Mouse (Mus musculus): Measurements from ENCODE around the gene Ier5l. TPM values are rescaled to one million over a fixed set of nuclear protein-coding genes. Genes with fewer than 3 reads are reported as not detected.

Gene Ier5l
- polyA plus RNA-seq, 1 experiment from 2014 or later = 2.4 TPM

DNA sequence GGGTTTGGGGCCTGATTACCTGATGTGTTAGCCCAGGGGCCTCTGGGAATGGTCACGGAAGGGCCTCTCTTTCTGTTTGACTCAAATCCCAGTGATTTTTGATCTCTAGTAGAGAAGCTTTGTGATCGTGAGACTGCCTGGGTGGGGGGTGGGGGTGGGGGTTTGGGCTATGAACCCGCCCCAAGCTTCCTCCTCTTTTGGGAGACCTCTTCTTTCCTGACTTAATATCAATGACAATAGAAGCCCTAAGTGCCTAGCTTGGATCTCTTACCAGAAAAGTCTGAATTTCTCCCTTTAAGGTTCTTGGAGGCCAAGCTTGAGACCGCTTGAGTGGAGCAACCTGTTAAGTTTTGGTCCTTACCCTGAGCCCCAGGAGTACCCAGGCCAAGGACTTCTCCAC is 757 bp upstream of the Ier5l start:
- Histone ChIP-seq H3K4me3 (ENCODE audit: inconsistent target) (no peak overlapping the region), H3K36me3 (ENCODE audit: inconsistent target) (no peaks in the 10 kb centered on the region)

DNA sequence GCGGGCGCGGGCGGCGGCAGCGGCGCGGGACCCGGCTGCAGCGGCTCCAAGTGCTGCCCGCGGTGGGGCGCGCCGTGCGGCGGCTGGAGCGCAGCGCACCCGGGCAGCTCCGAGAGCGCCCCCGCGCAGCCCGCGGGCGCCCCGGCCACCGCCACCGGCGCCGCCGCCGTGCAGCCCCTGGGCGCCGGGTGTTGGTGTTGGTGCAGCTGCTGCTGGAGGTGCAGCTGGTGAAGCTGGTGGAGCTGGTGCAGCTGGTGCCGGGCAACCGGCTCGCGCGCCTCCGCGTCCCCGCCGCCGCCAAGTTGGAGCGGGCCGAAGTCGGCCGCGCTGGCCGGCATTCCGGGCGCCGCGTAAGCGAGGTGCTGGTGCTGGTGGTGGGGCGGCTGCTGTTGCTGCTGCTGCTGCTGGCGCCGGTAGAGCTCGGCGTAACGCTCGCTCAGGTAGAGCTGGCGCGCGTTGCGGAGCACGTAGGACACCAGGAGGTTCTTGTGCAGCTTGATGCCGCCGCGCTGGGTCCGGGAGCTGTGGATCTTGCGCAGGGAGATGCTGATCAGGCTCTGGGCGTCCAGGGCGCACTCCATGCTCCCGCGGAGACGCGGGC is 488 bp downstream of the Ier5l start:
- under 1% methylated on average over 62 of the region's 80 CpGs for WGBS (ENCODE audit: missing documents)
- peak overlapping the region; percentile 10; the same call in 1 of the 2 replicates for H3K4me3 ChIP-seq (ENCODE audit: inconsistent target)
- H3K27ac ChIP-seq = no peak overlapping the region
- H3K36me3 ChIP-seq (ENCODE audit: inconsistent target) = no peaks in the 10 kb centered on the region
- H3K79me2 ChIP-seq (ENCODE audit: inconsistent target) = no peaks in the 10 kb centered on the region

More for the DNA sequence above, 757 bp upstream of the Ier5l start:
- 64% methylated on average over 4 of the region's 4 CpGs for WGBS (ENCODE audit: missing documents)
- no peak overlapping the region for H3K27ac ChIP-seq
- no peaks in the 10 kb centered on the region for H3K79me2 ChIP-seq (ENCODE audit: inconsistent target)

- Histone ChIP-seq H3K4me3 (ENCODE audit: inconsistent target) (peak overlapping the region; percentile 25), H3K36me3 (ENCODE audit: inconsistent target) (no peaks in the 10 kb centered on the region), H3K27ac (peak overlapping the region; percentile 27; the same call in 1 of the 2 replicates), H3K79me2 (ENCODE audit: inconsistent target) (no peaks in the 10 kb centered on the region)
- 2% methylated on average over 60 of the region's 60 CpGs for WGBS (ENCODE audit: missing documents)
These were observed 1.2 kb downstream of the Ier5l start for GRCm38 (mm10) chr2:30472731-30473351.

DNA sequence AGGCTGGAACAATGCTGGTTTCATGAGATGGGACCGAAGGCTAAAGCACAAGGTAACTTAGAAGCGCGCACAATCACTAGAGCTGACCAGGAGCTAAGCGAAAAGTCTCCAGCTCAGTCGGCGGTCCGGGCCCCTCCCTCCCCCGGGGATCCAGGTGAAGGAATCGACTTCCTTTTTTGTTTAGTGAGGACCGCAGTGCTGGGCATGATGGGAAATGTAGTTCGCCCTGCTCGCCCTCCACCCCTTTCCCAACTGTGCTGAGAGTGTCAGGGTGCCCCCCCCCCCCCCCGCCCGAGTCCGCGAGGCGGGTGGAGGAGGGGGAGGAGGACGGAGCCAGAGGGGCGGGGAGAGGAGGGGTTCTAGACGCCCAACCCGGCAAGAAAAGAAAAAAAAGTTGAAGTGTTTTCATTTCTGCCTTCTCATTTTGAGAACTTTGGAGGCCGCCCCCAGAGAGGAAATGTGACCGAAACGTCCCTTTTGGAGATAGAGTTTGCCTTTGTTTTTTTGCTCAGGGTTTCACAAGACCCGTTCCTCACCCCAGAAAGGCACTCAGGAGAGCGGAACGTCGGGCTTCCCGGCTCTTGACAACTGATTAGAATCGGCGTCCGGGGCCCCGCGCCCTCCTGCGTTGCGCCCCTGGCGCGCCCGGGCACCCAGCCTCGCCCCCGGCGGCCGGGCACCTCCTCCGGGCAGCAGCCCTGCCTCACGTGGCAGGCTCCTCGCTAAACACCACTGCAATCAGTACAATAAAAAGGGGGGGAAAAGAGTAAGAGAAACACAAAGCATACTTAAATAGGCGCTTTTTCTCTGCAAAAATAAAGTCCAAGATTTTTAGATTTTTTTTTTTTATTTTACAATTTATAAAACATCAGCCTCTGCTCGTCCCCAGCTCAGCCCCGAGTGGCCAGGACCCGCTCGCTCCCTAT is 2.0 kb downstream of the Ier5l start:
- H3K27ac ChIP-seq = peak overlapping the region; percentile 27; the same call in 1 of the 2 replicates
- H3K79me2 ChIP-seq (ENCODE audit: inconsistent target) = no peaks in the 10 kb centered on the region
- WGBS (ENCODE audit: missing documents) = under 1% methylated on average over 43 of the region's 51 CpGs
- peak overlapping the region; percentile 25 for H3K4me3 ChIP-seq (ENCODE audit: inconsistent target)
- H3K36me3 ChIP-seq (ENCODE audit: inconsistent target) = no peaks in the 10 kb centered on the region

GRCm38 (mm10) chr2:30471051-30471450 is 3.0 kb downstream of the Ier5l start:
- H3K27ac ChIP-seq = no peak overlapping the region
- no peak overlapping the region for H3K4me3 ChIP-seq (ENCODE audit: inconsistent target)
- WGBS (ENCODE audit: missing documents) = 78% methylated on average over 8 of the region's 8 CpGs
- H3K36me3 ChIP-seq (ENCODE audit: inconsistent target) = no peaks in the 10 kb centered on the region
- H3K79me2 ChIP-seq (ENCODE audit: inconsistent target) = no peaks in the 10 kb centered on the region

- WGBS (ENCODE audit: missing documents) = 2% methylated on average over 43 of the region's 46 CpGs
- no peaks in the 10 kb centered on the region for H3K79me2 ChIP-seq (ENCODE audit: inconsistent target)
- H3K36me3 ChIP-seq (ENCODE audit: inconsistent target) = no peaks in the 10 kb centered on the region
- H3K4me3 ChIP-seq (ENCODE audit: inconsistent target) = peak overlapping the region; percentile 28
- no peak overlapping the region for H3K27ac ChIP-seq
These were observed 3.7 kb downstream of the Ier5l start for GRCm38 (mm10) chr2:30470143-30470946.

DNA sequence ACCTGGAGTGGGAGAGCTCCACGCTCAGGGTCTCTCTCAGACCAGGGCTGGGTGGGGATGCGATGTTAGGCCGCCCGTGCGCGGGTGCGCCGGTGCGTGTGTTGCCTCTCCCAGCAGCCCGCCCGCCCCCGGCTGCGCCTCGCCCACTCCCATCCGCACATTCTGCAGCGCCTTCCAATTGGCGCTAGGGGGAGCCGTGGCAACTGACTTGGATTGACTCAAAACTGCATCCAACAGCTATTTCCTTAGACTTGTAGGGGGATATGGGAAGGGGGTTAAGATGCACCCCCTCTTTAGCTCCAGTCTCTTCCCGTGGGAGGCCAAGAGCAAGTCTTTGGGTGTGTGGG is 4.2 kb downstream of the Ier5l start:
- no peak overlapping the region for H3K27ac ChIP-seq
- WGBS (ENCODE audit: missing documents) = under 1% methylated on average over 13 of the region's 19 CpGs

DNA sequence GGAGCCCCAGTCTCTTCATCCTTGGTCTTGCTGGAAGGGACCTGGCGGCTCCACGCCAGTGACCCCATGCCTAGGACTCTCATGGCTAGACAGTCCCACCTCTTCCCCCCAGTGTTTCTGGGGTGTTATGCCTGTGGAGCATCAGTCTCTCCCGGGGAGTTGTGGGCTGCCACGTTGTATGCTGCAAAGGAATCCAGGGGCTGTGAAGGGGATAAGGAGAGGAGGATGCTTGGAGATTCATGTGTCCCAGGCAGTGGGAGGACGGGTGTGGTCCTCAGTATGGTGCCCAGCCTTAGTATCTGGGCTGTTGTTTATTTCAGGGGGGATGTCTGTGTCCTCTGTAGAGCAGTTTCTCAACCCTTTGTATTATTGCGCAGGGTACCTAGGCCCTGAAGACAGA is 5.0 kb downstream of the Ier5l start:
- 71% methylated on average over 4 of the region's 6 CpGs for WGBS (ENCODE audit: missing documents)
- Histone ChIP-seq H3K27ac (no peak overlapping the region), H3K4me3 (ENCODE audit: inconsistent target) (no peak overlapping the region), H3K79me2 (ENCODE audit: inconsistent target) (no peaks in the 10 kb centered on the region), H3K36me3 (ENCODE audit: inconsistent target) (no peaks in the 10 kb centered on the region)

More for the DNA sequence above, 4.2 kb downstream of the Ier5l start:
- Histone ChIP-seq H3K79me2 (ENCODE audit: inconsistent target) (no peaks in the 10 kb centered on the region), H3K36me3 (ENCODE audit: inconsistent target) (no peaks in the 10 kb centered on the region), H3K4me3 (ENCODE audit: inconsistent target) (peak overlapping the region; percentile 28)

GRCm38 (mm10) chr2:30466787-30467186 is 7.2 kb downstream of the Ier5l start:
- H3K79me2 ChIP-seq (ENCODE audit: inconsistent target) = no peaks in the 10 kb centered on the region
- 100% methylated on average over 4 of the region's 4 CpGs for WGBS (ENCODE audit: missing documents)
- H3K4me3 ChIP-seq (ENCODE audit: inconsistent target) = no peak overlapping the region
- no peaks in the 10 kb centered on the region for H3K36me3 ChIP-seq (ENCODE audit: inconsistent target)
- no peak overlapping the region for H3K27ac ChIP-seq

DNA sequence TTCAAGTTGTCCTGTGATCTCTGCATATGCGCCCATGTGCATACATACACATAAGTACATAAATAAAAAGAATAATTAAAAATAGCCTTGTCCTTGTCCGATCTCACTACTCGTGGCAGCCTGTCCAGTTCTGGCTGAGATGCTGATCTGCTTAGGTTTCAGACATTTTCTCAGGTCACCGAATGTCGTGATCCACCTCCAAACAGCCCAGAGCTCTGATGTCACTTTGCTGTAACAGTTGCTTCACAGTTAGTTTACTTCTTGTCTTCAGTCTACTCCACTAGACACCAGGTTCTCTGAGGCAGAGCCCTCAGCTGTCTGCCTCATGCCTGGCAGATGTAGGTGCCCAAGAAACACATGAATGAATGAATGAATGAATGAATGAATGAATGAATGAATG is 9.6 kb downstream of the Ier5l start:
- H3K79me2 ChIP-seq (ENCODE audit: inconsistent target) = no peaks in the 10 kb centered on the region
- WGBS (ENCODE audit: missing documents) = 32% methylated on average over 5 of the region's 5 CpGs
- H3K4me3 ChIP-seq (ENCODE audit: inconsistent target) = peak overlapping the region; percentile 19
- H3K27ac ChIP-seq = 0 out of 2 replicates have a peak overlapping the region, but pooled peaks have one; percentile 7
- no peaks in the 10 kb centered on the region for H3K36me3 ChIP-seq (ENCODE audit: inconsistent target)

DNA sequence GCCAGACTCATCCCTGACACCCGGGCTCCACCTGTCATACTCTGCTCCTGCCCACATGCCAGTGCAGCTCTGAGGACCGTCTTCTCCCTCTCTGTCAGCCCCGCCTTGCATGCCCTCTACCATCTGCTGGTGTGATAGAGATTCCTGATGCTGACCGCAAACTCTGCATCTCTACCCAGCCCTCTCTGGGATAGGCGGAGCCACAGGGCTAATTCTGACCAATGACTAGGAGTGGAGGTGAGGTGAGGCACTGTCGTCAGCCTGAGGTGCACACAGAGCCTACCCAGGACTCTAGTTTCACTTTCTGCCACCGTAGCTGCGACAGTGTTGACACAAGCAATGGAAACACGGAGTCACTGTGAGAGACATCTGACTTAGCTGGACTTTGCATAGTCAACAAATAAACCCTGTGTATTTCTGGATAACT is 10.1 kb downstream of the Ier5l start:
- Histone ChIP-seq H3K79me2 (ENCODE audit: inconsistent target) (no peaks in the 10 kb centered on the region), H3K27ac (0 out of 2 replicates have a peak overlapping the region, but pooled peaks have one; percentile 7), H3K36me3 (ENCODE audit: inconsistent target) (no peaks in the 10 kb centered on the region), H3K4me3 (ENCODE audit: inconsistent target) (peak overlapping the region; percentile 19)
- 1% methylated on average over 9 of the region's 9 CpGs for WGBS (ENCODE audit: missing documents)

GRCm38 (mm10) chr2:30463341-30463761 is 10.7 kb downstream of the Ier5l start:
- WGBS (ENCODE audit: missing documents) = 53% methylated on average over 5 of the region's 5 CpGs
- Histone ChIP-seq H3K79me2 (ENCODE audit: inconsistent target) (no peaks in the 10 kb centered on the region), H3K36me3 (ENCODE audit: inconsistent target) (no peaks in the 10 kb centered on the region), H3K27ac (0 out of 2 replicates have a peak overlapping the region, but pooled peaks have one; percentile 7), H3K4me3 (ENCODE audit: inconsistent target) (peak overlapping the region; percentile 19)

DNA sequence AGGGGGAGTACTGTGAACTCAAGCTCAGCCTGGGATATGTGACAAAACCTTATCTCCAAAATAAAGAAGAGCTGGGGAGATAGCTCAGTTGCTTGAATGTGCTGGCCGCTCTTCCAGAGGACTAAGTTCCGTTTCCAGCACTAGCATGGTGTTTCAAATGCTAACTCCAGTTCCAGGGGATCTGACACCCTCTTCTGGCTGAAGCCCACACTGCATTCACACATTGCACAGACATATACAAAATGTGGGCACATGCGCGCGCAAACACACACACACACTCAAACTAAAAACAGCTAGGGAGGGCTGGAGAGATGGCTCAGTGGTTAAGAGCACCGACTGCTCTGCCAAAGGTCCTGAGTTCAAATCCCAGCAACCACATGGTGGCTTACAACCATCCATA is 14.8 kb downstream of the Ier5l start:
- WGBS (ENCODE audit: missing documents) = 100% methylated on average over 5 of the region's 6 CpGs
- no peaks in the 10 kb centered on the region for H3K79me2 ChIP-seq (ENCODE audit: inconsistent target)
- no peaks in the 10 kb centered on the region for H3K36me3 ChIP-seq (ENCODE audit: inconsistent target)
- H3K4me3 ChIP-seq (ENCODE audit: inconsistent target) = no peak overlapping the region
- H3K27ac ChIP-seq = no peak overlapping the region

- 56% methylated on average over 6 of the region's 6 CpGs for WGBS (ENCODE audit: missing documents)
- H3K27ac ChIP-seq = no peak overlapping the region
- H3K36me3 ChIP-seq (ENCODE audit: inconsistent target) = no peaks in the 10 kb centered on the region
- H3K79me2 ChIP-seq (ENCODE audit: inconsistent target) = no peaks in the 10 kb centered on the region
- no peak overlapping the region for H3K4me3 ChIP-seq (ENCODE audit: inconsistent target)
These were observed 15.7 kb downstream of the Ier5l start for GRCm38 (mm10) chr2:30458349-30458748.
